Mouse (Mus musculus) hindbrain, embryonic 14.5 days (tissue): ENCODE data around the gene Zfp933. TPM values are rescaled to one million over a fixed set of nuclear protein-coding genes. Genes with fewer than 3 reads are reported as not detected.
"Not testable (repeated sequence)": the region's sequence is repeated elsewhere in the genome, so short reads cannot be mapped to it uniquely, and the experiment has no call there.

ENCODE experiments used
- ATAC-seq: fragments of 200-750 bp; cut with Nextera tagmentation; 2 replicates; pipeline ENCODE4 v1.8.0; 2017; ENCODE audit warnings: moderate number of reproducible peaks, mild to moderate bottlenecking, moderate TSS enrichment, moderate library complexity; ENCODE audit not compliant: low FRiP score
- DNase-seq: peaks from one replicate; pipeline ENCODE4 v3.0.0-alpha.2; 2015; ENCODE audit warnings: low spot score
- H3K27ac ChIP-seq: fragments of 300-500 bp; sonication (generic); 2 replicates; pipeline ENCODE4 v1.5.1; 2014; ENCODE audit warnings: mild to moderate bottlenecking, moderate library complexity
- H3K27me3 ChIP-seq: fragments of 300-500 bp; sonication (generic); 2 replicates; pipeline ENCODE4 v1.6.1; 2014; ENCODE audit warnings: mild to moderate bottlenecking, low read length, mixed read lengths; ENCODE audit not compliant: control insufficient read depth, insufficient read depth
- H3K36me3 ChIP-seq: fragments of 300-500 bp; sonication (generic); replicated peaks from 2 replicates; pipeline ENCODE4 v1.6.1; 2014; ENCODE audit not compliant: control insufficient read depth, insufficient read depth
- H3K4me1 ChIP-seq: fragments of 300-500 bp; sonication (generic); replicated peaks from 2 replicates; pipeline ENCODE4 v1.6.1; 2014; ENCODE audit warnings: antibody characterized with exemption, low read length, mixed read lengths; ENCODE audit not compliant: control insufficient read depth, insufficient read depth
- H3K4me2 ChIP-seq: fragments of 300-500 bp; sonication (generic); replicated peaks from 2 replicates; pipeline ENCODE4 v1.6.1; 2014; ENCODE audit warnings: mild to moderate bottlenecking, moderate library complexity
- H3K4me3 ChIP-seq: fragments of 300-500 bp; sonication (generic); replicated peaks from 2 replicates; pipeline ENCODE4 v1.5.1; 2014; ENCODE audit warnings: mild to moderate bottlenecking, low read length
- H3K9ac ChIP-seq: fragments of 300-500 bp; sonication (generic); 2 replicates; pipeline ENCODE4 v1.6.1; 2014
- H3K9me3 ChIP-seq: fragments of 300-500 bp; sonication (generic); 2 replicates; pipeline ENCODE4 v1.6.1; 2016; ENCODE audit warnings: low read length; ENCODE audit not compliant: control insufficient read depth
- polyA plus RNA-seq: library from polyadenylated mRNA; unstranded; fragments of >200 nt; fragmentation: Nextera tagmentation; extraction: Ambion mirVana; gene quantifications from 2 replicates; pipeline ENCODE4 v1.2.1, GENCODE M21; 2014

The Zfp933 gene
- polyA plus RNA-seq, 1 experiment from 2014 or later: 7.3 TPM

DNA sequence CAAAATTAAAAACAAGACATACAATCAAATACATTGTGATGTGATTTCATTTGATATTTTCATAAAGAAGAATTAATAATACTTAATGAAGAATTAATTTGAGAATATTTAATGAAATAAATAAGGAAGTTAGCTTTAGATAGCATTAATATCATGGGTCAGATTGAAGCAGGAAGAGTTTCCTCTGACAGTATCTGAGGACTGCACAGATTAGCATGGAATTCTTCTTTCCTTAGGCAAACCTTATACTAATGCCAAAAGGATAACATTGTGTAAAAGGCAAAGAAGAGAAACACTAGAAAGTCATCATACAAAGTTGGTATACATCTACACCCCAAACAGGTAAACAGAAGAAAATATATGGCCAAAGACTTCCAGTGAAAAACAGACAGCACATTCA, 56.4 kb downstream of the Zfp933 start:
- peaks cover 55% of the 10 kb centered on the region for H3K9me3 ChIP-seq
- not testable (repeated sequence) for H3K4me2 ChIP-seq, H3K27me3 ChIP-seq, DNase-seq, H3K9ac ChIP-seq, H3K36me3 ChIP-seq, H3K27ac ChIP-seq, H3K4me1 ChIP-seq, ATAC-seq, H3K4me3 ChIP-seq

Other genes starting within 250 kb of the Zfp933 start
- 2.9 and 3.8 TPM in 2 replicates for gene Zfp979, start 205.9 kb downstream of the Zfp933 start, polyA plus RNA-seq
- gene Zfp534, start 145.8 kb downstream of the Zfp933 start, polyA plus RNA-seq: not detected in 2 replicates
- gene Zfp984, start 38.6 kb downstream of the Zfp933 start, polyA plus RNA-seq: 4.8 and 6.1 TPM in 2 replicates
- 20.8 and 25.5 TPM in 2 replicates for gene Miip, start 20.4 kb upstream of the Zfp933 start, polyA plus RNA-seq
- 7.2 and 11.3 TPM in 2 replicates for gene Fv1, start 20.6 kb upstream of the Zfp933 start, polyA plus RNA-seq
- gene Mfn2, start 56.3 kb upstream of the Zfp933 start, polyA plus RNA-seq: 83.4 and 91.6 TPM in 2 replicates
- gene Plod1, start 88.4 kb upstream of the Zfp933 start, polyA plus RNA-seq: 25.3 and 28.1 TPM in 2 replicates
- gene 2510039O18Rik, start 92.5 kb upstream of the Zfp933 start, polyA plus RNA-seq: 15.8 and 19.4 TPM in 2 replicates
- 0.25 TPM in 1 of 2 replicates, not detected in the other for gene Nppb, start 137.4 kb upstream of the Zfp933 start, polyA plus RNA-seq
- 2.4 TPM in 2 replicates for gene Nppa, start 152.4 kb upstream of the Zfp933 start, polyA plus RNA-seq
- gene Clcn6, start 190.5 kb upstream of the Zfp933 start, polyA plus RNA-seq: 24.8 and 28.7 TPM in 2 replicates
- gene Mthfr, start 190.7 kb upstream of the Zfp933 start, polyA plus RNA-seq: 17.4 and 18.7 TPM in 2 replicates
- gene Agtrap, start 239.7 kb upstream of the Zfp933 start, polyA plus RNA-seq: 5.3 and 6.6 TPM in 2 replicates